Mouse (Mus musculus): Measurements from ENCODE around the gene Olfr516.
A peak's percentile ranks its signal among the peaks of the same experiment; 100 is the strongest.

Gene Olfr516

DNA sequence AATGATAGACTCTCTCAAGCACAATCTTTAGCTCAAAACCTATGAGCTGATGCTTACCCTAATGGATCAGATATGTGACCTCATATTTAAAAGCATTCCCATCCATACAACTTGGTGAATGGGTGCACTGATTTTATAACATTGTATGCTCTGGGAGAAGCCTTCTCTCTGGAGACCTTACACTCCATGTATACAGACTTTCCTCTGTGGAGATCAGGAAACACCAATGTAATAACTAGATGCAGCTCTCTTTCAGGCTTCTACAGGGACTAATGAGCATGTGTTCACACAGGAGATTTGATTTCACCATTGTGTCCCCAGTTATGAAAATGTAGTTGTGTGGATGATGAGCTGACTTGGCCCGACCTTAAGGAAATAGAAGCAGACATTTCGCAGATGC lies at the start of gene Olfr516:
Olfr516 (minus strand) TSS at position 101 of the 400 bp plus-strand sequence.
- no peak for DNase-seq

DNA sequence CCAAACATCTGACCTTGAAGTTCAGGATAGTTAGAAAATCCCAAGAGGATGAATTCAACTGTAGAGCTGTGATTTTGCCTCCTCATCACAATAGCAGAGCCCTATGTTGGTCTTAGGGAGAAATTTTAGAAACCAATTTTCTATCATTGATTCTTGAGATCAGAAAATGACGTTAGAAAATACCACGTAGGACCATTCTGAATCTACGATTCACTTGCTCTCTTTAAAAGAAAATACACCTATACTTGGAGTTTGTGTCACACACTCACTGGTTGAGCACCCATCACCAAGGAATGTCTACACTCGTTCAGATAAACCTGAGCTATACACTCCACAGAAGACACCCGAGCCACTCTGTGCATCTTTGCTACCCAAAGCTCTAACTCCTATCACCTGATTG lies 44.0 kb upstream of the Olfr516 start, which contains the start of gene Olfr519:
Olfr519 (minus strand) TSS at position 101 of the 400 bp plus-strand sequence.
- DNase-seq, result no peak

GRCm38 (mm10) chr7:108884906-108885305 lies 34.6 kb upstream of the Olfr516 start, which contains the start of gene Olfr518:
Gene Olfr518, minus strand, starts transcription at chr7:108885006.
- no peak for DNase-seq

- no peak for DNase-seq
These were observed 21.9 kb upstream of the Olfr516 start, which contains the start of gene Olfr517 for GRCm38 (mm10) chr7:108872279-108872678. Gene Olfr517, minus strand, starts transcription at chr7:108872379.

GRCm38 (mm10) chr7:108825897-108826296 lies 24.4 kb downstream of the Olfr516 start, which contains the start of gene Olfr514:
Gene Olfr514, minus strand, starts transcription at chr7:108825997.
- DNase-seq, result no peak

DNA sequence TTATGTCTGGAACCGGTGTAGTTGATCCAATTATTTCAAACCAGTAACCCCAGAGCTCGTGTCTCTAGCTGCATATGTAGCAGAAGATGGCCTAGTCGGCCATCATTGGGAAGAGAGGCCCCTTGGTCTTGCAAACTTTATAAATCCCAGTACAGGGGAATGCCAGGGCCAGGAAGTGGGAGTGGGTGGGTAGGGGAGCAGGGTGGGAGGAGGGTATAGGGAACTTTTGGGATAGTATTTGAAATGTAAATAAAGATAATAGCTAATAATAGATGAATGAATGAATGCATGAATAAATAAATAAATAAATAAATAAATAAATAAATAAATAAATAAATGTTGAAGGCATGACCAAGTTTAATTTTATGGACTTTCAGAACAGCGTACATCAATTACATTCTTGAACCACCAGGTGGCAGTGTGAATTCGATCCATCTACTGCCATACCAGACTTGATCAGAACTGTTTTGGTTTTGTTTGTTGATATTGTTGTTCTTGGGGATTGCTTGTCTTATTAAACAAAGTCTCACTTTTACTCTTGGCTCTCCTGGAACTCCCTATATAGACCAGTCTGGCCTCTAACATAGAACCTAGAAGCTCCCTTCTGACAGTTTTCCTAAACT lies 35.6 kb downstream of the Olfr516 start:
- peak; percentile 13 to 45 for DNase-seq

DNA sequence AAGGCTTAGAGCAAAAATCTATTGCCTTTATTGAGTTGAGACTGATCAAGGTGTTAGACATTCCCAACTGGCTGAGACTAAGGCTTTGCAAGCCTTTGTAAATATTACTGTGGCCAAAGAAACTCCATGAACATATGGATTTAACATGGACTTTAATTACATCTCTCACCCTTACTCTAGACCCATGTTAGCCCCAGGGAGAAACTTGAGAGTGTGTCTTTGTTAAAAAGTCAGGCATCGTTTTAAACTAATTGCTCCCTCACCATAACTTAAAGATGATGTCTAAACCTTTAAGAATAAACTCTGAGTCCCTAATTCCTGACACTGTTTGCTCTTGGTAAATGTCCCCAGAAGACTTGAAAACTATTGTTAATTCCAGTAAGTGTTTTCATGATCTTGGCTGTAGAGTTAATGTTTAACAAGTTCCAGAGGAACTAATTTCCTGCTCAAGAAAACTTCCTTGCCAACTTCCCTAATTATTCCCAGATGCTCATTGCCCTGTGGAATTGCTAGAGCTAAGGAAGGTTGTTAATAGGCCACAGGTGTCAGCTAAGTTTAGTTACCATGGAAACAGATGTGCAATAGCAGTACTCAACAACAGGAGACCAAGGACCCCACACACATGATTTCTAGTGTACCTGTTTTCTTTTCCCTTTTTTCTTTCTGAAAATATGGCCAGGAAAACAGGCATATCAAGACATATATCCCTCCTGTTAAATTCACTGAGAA lies 53.0 kb downstream of the Olfr516 start:
- no peak for DNase-seq
